Mouse (Mus musculus): ENCODE results near the gene Grb14. TPM values are rescaled to one million over a fixed set of nuclear protein-coding genes. Genes with fewer than 3 reads are reported as not detected.

Grb14 gene
- total RNA-seq, 1 experiment = 2.4 TPM

DNA sequence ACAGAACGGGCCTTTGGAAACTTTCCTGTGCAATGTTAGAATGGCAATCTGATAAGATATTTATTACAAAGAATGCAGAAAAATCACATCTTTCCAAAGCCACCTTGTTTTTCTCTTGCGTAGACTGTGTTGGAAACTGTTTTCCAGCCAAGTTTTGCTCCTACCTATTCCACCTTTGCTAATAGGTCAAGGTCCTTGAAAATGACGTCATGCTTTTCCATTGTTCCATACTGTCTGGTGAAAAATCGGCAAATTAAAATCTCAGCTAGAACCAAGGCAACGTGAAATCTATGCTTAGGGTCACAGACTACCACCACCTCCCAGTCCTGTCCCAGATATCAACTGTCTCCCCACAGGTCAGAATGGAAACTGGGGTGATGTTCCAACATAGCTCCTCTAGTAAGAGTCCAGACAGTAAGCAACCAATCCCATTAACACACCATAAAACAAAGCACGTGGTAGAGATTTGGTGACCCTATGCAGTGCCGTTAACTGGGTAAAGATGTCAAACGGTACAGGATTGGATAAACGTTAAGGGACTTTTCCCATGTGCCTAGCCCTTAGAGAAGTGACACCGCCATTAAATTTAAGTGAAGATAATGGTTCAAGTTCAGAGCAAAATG, 50.9 kb downstream of the Grb14 start:
- Histone ChIP-seq H3K9me3 (ENCODE audit: control insufficient read depth, insufficient read depth, low read depth, low read length) (no peaks in the 10 kb centered on the region), H3K27ac (ENCODE audit: insufficient read depth, low read depth, low read length, poor library complexity, severe bottlenecking) (no peak overlapping the region), H3K9ac (ENCODE audit: insufficient read depth, low read depth, low read length, poor library complexity, severe bottlenecking) (no peak overlapping the region), H3K4me1 (ENCODE audit: control insufficient read depth in 2 of 2, insufficient read depth in 2 of 2, low read length in 2 of 2, poor library complexity in 1 of 2) (no peaks in the 10 kb centered on the region), H3K4me3 (ENCODE audit: insufficient read depth in 1 of 2, low read depth in 1 of 2, low read length in 2 of 2, poor library complexity in 1 of 2, severe bottlenecking in 1 of 2) (no peak overlapping the region), H3K36me3 (ENCODE audit: control insufficient read depth, insufficient read depth, low read length, poor library complexity, severe bottlenecking) (no peaks in the 10 kb centered on the region)
- TF ChIP-seq HCFC1 (IDR thresholded peaks at IDR 0.05; ENCODE audit: borderline replicate concordance, insufficient read depth, low read length) (no peak), CHD2 (IDR thresholded peaks at IDR 0.05; ENCODE audit: low read depth, low read length) (no peak), ZNF384 (IDR thresholded peaks at IDR 0.05; ENCODE audit: low read depth, low read length) (no peak), MAFK (IDR thresholded peaks at IDR 0.05; ENCODE audit: insufficient read depth, low read depth, low read length) (no peak), ZC3H11A (IDR thresholded peaks at IDR 0.05; ENCODE audit: borderline replicate concordance, low read depth, low read length) (no peak)
- no peak for DNase-seq (ENCODE audit: low read depth, low spot score)
- in situ Hi-C loops (cut with MboI; ENCODE audit: low sequenced_read_pairs in 2 of 2, unreplicated experiment in 2 of 2) = no loop called here

DNA sequence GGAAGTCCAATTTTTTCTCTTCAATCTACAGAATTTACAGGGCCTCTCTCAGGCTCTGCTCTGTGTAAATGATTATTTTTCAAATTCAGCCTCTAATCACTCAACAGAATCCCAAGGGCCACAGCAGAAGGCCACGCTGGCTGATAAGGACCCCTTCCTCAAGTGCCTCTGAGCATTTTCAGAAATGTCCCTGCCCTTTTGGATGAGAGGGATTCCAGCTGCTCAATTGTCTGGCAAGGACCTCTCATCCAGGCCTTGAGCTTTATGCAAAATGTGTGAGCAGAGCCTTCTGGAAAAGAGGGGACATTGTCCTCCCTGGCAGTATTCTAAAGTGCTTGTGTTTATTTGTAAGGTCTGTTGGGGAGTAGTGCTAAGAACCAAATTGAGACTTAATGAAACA, 51.7 kb downstream of the Grb14 start:
- no peaks in the 10 kb centered on the region for H3K4me1 ChIP-seq (ENCODE audit: control insufficient read depth in 2 of 2, insufficient read depth in 2 of 2, low read length in 2 of 2, poor library complexity in 1 of 2)
- H3K9ac ChIP-seq (ENCODE audit: insufficient read depth, low read depth, low read length, poor library complexity, severe bottlenecking) = no peak overlapping the region
- in situ Hi-C loops (cut with MboI; ENCODE audit: low sequenced_read_pairs in 2 of 2, unreplicated experiment in 2 of 2) = no loop called here
- no peak for DNase-seq (ENCODE audit: low read depth, low spot score)
- no peaks in the 10 kb centered on the region for H3K9me3 ChIP-seq (ENCODE audit: control insufficient read depth, insufficient read depth, low read depth, low read length)
- no peaks in the 10 kb centered on the region for H3K36me3 ChIP-seq (ENCODE audit: control insufficient read depth, insufficient read depth, low read length, poor library complexity, severe bottlenecking)
- no peak overlapping the region for H3K4me3 ChIP-seq (ENCODE audit: insufficient read depth in 1 of 2, low read depth in 1 of 2, low read length in 2 of 2, poor library complexity in 1 of 2, severe bottlenecking in 1 of 2)
- TF ChIP-seq ZC3H11A (IDR thresholded peaks at IDR 0.05; ENCODE audit: borderline replicate concordance, low read depth, low read length) (no peak), MAFK (IDR thresholded peaks at IDR 0.05; ENCODE audit: insufficient read depth, low read depth, low read length) (no peak), ZNF384 (IDR thresholded peaks at IDR 0.05; ENCODE audit: low read depth, low read length) (no peak), HCFC1 (IDR thresholded peaks at IDR 0.05; ENCODE audit: borderline replicate concordance, insufficient read depth, low read length) (no peak), CHD2 (IDR thresholded peaks at IDR 0.05; ENCODE audit: low read depth, low read length) (no peak)
- no peak overlapping the region for H3K27ac ChIP-seq (ENCODE audit: insufficient read depth, low read depth, low read length, poor library complexity, severe bottlenecking)

DNA sequence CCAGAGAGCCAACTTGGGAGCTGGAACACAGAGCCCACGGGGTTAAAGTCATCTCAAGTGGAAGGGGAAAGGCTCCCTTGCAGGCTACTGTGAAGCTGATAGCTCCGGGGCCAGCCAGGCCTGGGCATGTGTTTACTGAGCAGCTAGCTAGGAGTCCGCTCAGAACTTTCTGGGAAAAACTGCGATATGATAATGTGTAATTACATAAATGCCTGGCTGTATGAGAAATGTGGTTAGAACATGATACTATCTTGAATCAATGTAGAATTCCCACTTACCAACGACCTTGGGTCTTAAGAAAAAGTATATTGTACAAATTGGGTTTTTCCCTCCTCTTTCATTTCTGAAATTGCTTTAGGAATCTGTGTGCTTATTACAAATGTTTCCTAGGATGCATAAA, 53.0 kb downstream of the Grb14 start:
- Histone ChIP-seq H3K4me1 (ENCODE audit: control insufficient read depth in 2 of 2, insufficient read depth in 2 of 2, low read length in 2 of 2, poor library complexity in 1 of 2) (no peaks in the 10 kb centered on the region), H3K9me3 (ENCODE audit: control insufficient read depth, insufficient read depth, low read depth, low read length) (no peaks in the 10 kb centered on the region), H3K36me3 (ENCODE audit: control insufficient read depth, insufficient read depth, low read length, poor library complexity, severe bottlenecking) (no peaks in the 10 kb centered on the region), H3K9ac (ENCODE audit: insufficient read depth, low read depth, low read length, poor library complexity, severe bottlenecking) (no peak overlapping the region), H3K27ac (ENCODE audit: insufficient read depth, low read depth, low read length, poor library complexity, severe bottlenecking) (no peak overlapping the region), H3K4me3 (ENCODE audit: insufficient read depth in 1 of 2, low read depth in 1 of 2, low read length in 2 of 2, poor library complexity in 1 of 2, severe bottlenecking in 1 of 2) (no peak overlapping the region)
- no peak for TF ChIP-seq HCFC1 (IDR thresholded peaks at IDR 0.05; ENCODE audit: borderline replicate concordance, insufficient read depth, low read length)
- no peak for TF ChIP-seq ZC3H11A (IDR thresholded peaks at IDR 0.05; ENCODE audit: borderline replicate concordance, low read depth, low read length)
- TF ChIP-seq CHD2 (IDR thresholded peaks at IDR 0.05; ENCODE audit: low read depth, low read length) = no peak
- no peak for TF ChIP-seq ZNF384 (IDR thresholded peaks at IDR 0.05; ENCODE audit: low read depth, low read length)
- TF ChIP-seq MAFK (IDR thresholded peaks at IDR 0.05; ENCODE audit: insufficient read depth, low read depth, low read length) = no peak
- in situ Hi-C loops (cut with MboI; ENCODE audit: low sequenced_read_pairs in 2 of 2, unreplicated experiment in 2 of 2) = no loop called here
- DNase-seq (ENCODE audit: low read depth, low spot score) = no peak

GRCm38 (mm10) chr2:64970992-64971391, 53.8 kb downstream of the Grb14 start:
- Histone ChIP-seq H3K4me1 (ENCODE audit: control insufficient read depth in 2 of 2, insufficient read depth in 2 of 2, low read length in 2 of 2, poor library complexity in 1 of 2) (no peaks in the 10 kb centered on the region), H3K4me3 (ENCODE audit: insufficient read depth in 1 of 2, low read depth in 1 of 2, low read length in 2 of 2, poor library complexity in 1 of 2, severe bottlenecking in 1 of 2) (no peak overlapping the region), H3K27ac (ENCODE audit: insufficient read depth, low read depth, low read length, poor library complexity, severe bottlenecking) (no peak overlapping the region), H3K9me3 (ENCODE audit: control insufficient read depth, insufficient read depth, low read depth, low read length) (no peaks in the 10 kb centered on the region), H3K9ac (ENCODE audit: insufficient read depth, low read depth, low read length, poor library complexity, severe bottlenecking) (no peak overlapping the region), H3K36me3 (ENCODE audit: control insufficient read depth, insufficient read depth, low read length, poor library complexity, severe bottlenecking) (no peaks in the 10 kb centered on the region)
- in situ Hi-C loops (cut with MboI; ENCODE audit: low sequenced_read_pairs in 2 of 2, unreplicated experiment in 2 of 2) = no loop called here
- no peak for TF ChIP-seq CHD2 (IDR thresholded peaks at IDR 0.05; ENCODE audit: low read depth, low read length)
- TF ChIP-seq ZNF384 (IDR thresholded peaks at IDR 0.05; ENCODE audit: low read depth, low read length) = no peak
- TF ChIP-seq MAFK (IDR thresholded peaks at IDR 0.05; ENCODE audit: insufficient read depth, low read depth, low read length) = no peak
- TF ChIP-seq ZC3H11A (IDR thresholded peaks at IDR 0.05; ENCODE audit: borderline replicate concordance, low read depth, low read length) = no peak
- no peak for TF ChIP-seq HCFC1 (IDR thresholded peaks at IDR 0.05; ENCODE audit: borderline replicate concordance, insufficient read depth, low read length)
- no peak for DNase-seq (ENCODE audit: low read depth, low spot score)

Data from ES-E14 (cell line).